Mouse (Mus musculus): ENCODE measurements around the gene Dars2. TPM values are rescaled to one million over a fixed set of nuclear protein-coding genes. Genes with fewer than 3 reads are reported as not detected.

Gene Dars2
- polyA plus RNA-seq (2016; fragmentation: Nextera tagmentation; extraction: Ambion mirVana), result 35.7 and 37.5 TPM in 2 replicates

DNA sequence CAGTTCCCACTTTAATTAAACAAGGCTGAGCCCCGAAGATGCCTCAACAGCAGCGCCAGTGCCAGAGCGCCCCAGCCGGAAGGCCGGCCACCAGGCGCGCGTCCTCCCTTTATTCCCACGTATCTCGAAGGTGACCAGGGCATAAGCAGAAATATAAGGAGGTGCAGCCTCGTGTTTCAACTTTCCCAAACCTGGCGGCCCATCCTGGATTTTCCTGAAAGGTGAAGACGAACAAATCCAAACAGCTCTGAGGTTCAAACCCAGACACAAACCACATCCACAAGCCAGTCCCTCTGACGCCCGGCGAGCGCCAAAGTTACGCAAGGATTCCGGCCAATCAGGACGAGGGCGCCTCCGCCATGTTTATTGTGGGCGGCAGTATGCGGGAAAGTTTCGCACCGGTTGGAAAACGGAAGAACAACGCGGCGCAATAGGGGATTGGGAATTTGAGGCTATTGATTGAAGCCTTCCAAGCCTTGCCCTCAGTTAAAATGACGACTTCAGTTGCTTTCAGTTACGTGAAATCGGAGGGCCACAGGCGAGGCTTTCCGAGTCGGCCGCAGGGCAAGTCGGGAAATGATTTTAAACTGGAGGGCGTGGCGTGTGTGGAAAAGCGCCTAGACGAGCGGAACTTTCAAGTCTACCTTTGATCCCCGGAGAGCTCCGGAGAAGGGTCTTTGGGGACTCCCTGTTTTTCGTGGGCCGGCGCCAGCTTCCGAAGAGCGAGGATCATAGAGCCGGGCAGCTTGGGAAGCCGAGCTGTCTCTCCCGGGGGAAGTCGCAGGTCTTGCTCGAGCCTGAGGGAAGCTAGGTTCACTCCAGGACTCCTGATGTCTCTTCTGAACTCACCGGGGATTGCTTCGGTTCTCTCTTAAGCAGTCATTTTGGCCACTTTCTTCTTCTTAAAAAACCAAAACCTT lies at the start of gene Dars2, which contains the start of gene Cenpl:
Gene Dars2, minus strand, starts transcription at position 307 of the 920 bp plus-strand sequence.
Gene Cenpl, plus strand, starts transcription at position 362 of the 920 bp plus-strand sequence.
- WGBS, result under 1% methylated on average over 57 of the region's 57 CpGs
- peak; percentile 97 for ATAC-seq (ENCODE audit: insufficient number of reproducible peaks, insufficient read depth, low FRiP score, low TSS enrichment, low read depth)

DNA sequence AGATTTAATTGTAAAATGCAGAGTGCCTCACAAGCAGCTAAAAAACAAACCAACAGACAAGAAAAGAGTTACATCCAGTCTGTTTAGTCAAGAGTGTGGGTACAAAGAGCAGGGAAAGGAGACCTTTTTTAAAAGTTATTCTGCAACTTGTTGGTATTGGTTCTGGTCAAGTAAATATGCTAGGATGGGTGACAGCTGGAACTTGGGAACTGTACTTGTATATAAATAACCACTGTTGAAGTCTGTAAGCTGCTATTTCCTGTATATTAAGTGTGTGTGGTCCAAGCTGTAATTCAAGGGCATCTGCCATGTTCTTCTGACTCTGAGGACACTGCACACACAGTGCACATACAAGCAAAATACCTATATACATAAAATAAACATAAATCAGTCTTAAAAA lies 44.1 kb upstream of the Dars2 start:
- ATAC-seq (ENCODE audit: insufficient number of reproducible peaks, insufficient read depth, low FRiP score, low TSS enrichment, low read depth), result no peak

More for the DNA sequence above, at the start of gene Dars2, which contains the start of gene Cenpl:
- peaks cover 7% of the 10 kb centered on the region; the same call in 1 of the 2 replicates for H3K36me3 ChIP-seq
- peak within 1 kb of the TSS; percentile 59 for H3K4me3 ChIP-seq (replicated peaks)
- H3K9ac ChIP-seq (replicated peaks), result peak within 1 kb of the TSS; percentile 70
- H3K4me2 ChIP-seq, result peak within 1 kb of the TSS; percentile 78
- H3K27me3 ChIP-seq, result no peaks in the 10 kb centered on the region
- no peaks in the 10 kb centered on the region for H3K9me3 ChIP-seq
- peaks cover 27% of the 10 kb centered on the region for H3K4me1 ChIP-seq (replicated peaks)
- H3K27ac ChIP-seq, result peak within 1 kb of the TSS; percentile 64

GRCm38 (mm10) chr1:161109216-161109615 lies 38.8 kb upstream of the Dars2 start:
- no peak overlapping the region for H3K4me3 ChIP-seq (replicated peaks)
- no peak for ATAC-seq (ENCODE audit: insufficient number of reproducible peaks, insufficient read depth, low FRiP score, low TSS enrichment, low read depth)
- 93% methylated on average over 8 of the region's 8 CpGs for WGBS
- H3K36me3 ChIP-seq, result peaks cover 40% of the 10 kb centered on the region
- H3K4me1 ChIP-seq (replicated peaks), result no peaks in the 10 kb centered on the region
- H3K9me3 ChIP-seq, result no peaks in the 10 kb centered on the region
- no peak overlapping the region for H3K27ac ChIP-seq
- H3K27me3 ChIP-seq, result no peaks in the 10 kb centered on the region
- H3K4me2 ChIP-seq, result no peak overlapping the region
- no peak overlapping the region for H3K9ac ChIP-seq (replicated peaks)

More for the DNA sequence above, 44.1 kb upstream of the Dars2 start:
- Histone ChIP-seq H3K27ac (no peak overlapping the region), H3K27me3 (no peaks in the 10 kb centered on the region), H3K36me3 (peaks cover 3% of the 10 kb centered on the region), H3K4me2 (no peak overlapping the region), H3K4me1 (replicated peaks) (no peaks in the 10 kb centered on the region), H3K9ac (replicated peaks) (no peak overlapping the region), H3K9me3 (no peaks in the 10 kb centered on the region), H3K4me3 (replicated peaks) (no peak overlapping the region)

DNA sequence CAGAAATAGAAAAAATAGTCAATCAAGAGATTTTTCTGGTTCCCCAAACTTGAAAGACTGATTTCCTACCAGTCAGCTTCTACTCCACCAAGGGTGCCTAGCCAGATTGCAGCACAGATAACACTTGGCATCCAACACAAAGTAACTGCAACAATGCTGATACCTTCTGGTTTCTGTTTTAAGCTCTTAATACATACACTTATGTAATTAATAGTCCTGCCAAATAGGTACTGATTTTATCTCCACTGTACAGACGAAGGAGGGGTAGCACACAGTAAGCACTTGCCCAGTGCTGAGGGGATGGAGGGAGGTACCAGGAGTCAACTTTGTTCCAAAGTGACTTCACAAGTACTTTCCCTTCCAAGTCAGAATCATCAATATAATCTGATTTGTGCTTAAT lies 33.4 kb upstream of the Dars2 start:
- no peak overlapping the region for H3K27ac ChIP-seq
- no peak for ATAC-seq (ENCODE audit: insufficient number of reproducible peaks, insufficient read depth, low FRiP score, low TSS enrichment, low read depth)
- no peaks in the 10 kb centered on the region for H3K4me1 ChIP-seq (replicated peaks)
- WGBS, result 89% methylated on average over 1 of the region's 1 CpGs
- no peaks in the 10 kb centered on the region for H3K9me3 ChIP-seq
- H3K9ac ChIP-seq (replicated peaks), result no peak overlapping the region
- no peaks in the 10 kb centered on the region for H3K27me3 ChIP-seq
- H3K4me2 ChIP-seq, result no peak overlapping the region
- H3K36me3 ChIP-seq, result peaks cover 61% of the 10 kb centered on the region
- no peak overlapping the region for H3K4me3 ChIP-seq (replicated peaks)

- Histone ChIP-seq H3K9ac (replicated peaks) (no peak overlapping the region), H3K27ac (no peak overlapping the region), H3K4me1 (replicated peaks) (no peaks in the 10 kb centered on the region), H3K4me3 (replicated peaks) (no peak overlapping the region), H3K27me3 (no peaks in the 10 kb centered on the region), H3K9me3 (no peaks in the 10 kb centered on the region), H3K36me3 (peaks cover 64% of the 10 kb centered on the region), H3K4me2 (no peak overlapping the region)
- ATAC-seq (ENCODE audit: insufficient number of reproducible peaks, insufficient read depth, low FRiP score, low TSS enrichment, low read depth), result no peak
- 90% methylated on average over 4 of the region's 4 CpGs for WGBS
These were observed 29.4 kb upstream of the Dars2 start for GRCm38 (mm10) chr1:161099721-161100405.

GRCm38 (mm10) chr1:161077243-161077642 lies 6.8 kb upstream of the Dars2 start:
- Histone ChIP-seq H3K4me2 (no peak overlapping the region), H3K4me1 (replicated peaks) (peaks cover 17% of the 10 kb centered on the region), H3K9ac (replicated peaks) (no peak overlapping the region), H3K27me3 (no peaks in the 10 kb centered on the region), H3K36me3 (peaks cover 47% of the 10 kb centered on the region), H3K4me3 (replicated peaks) (no peak overlapping the region), H3K9me3 (no peaks in the 10 kb centered on the region), H3K27ac (no peak overlapping the region)
- no peak for ATAC-seq (ENCODE audit: insufficient number of reproducible peaks, insufficient read depth, low FRiP score, low TSS enrichment, low read depth)
- 88% methylated on average over 3 of the region's 3 CpGs for WGBS

DNA sequence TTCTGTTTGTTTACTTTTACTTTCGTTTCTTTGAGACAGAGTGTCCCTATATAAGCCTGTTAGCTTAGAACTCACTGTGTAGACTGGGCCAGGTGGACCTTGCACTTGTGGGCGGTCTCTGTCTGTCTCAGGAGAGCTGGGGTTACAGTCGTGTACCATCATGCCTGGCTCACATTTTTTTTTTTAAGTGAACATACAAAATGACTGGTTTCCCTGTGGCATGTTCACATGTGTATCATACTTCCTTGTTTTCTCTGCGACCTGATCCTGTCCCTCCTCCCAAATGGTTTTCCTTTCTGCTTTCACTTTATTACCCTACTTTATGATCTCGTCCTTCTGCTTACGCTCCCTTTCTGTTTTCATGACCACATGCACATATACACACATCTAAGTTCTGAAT lies 5.8 kb upstream of the Dars2 start:
- WGBS, result 81% methylated on average over 6 of the region's 6 CpGs
- Histone ChIP-seq H3K4me2 (no peak overlapping the region), H3K27me3 (no peaks in the 10 kb centered on the region), H3K27ac (no peak overlapping the region), H3K4me3 (replicated peaks) (no peak overlapping the region), H3K4me1 (replicated peaks) (peaks cover 22% of the 10 kb centered on the region), H3K9ac (replicated peaks) (no peak overlapping the region), H3K9me3 (no peaks in the 10 kb centered on the region), H3K36me3 (peaks cover 41% of the 10 kb centered on the region)
- no peak for ATAC-seq (ENCODE audit: insufficient number of reproducible peaks, insufficient read depth, low FRiP score, low TSS enrichment, low read depth)

- H3K27me3 ChIP-seq, result no peaks in the 10 kb centered on the region
- no peaks in the 10 kb centered on the region for H3K9me3 ChIP-seq
- H3K4me2 ChIP-seq, result peak overlapping the region; percentile 71
- peaks cover 27% of the 10 kb centered on the region for H3K4me1 ChIP-seq (replicated peaks)
- H3K9ac ChIP-seq (replicated peaks), result peak overlapping the region; percentile 70
- no peak for ATAC-seq (ENCODE audit: insufficient number of reproducible peaks, insufficient read depth, low FRiP score, low TSS enrichment, low read depth)
- H3K4me3 ChIP-seq (replicated peaks), result peak overlapping the region; percentile 59
- peaks cover 13% of the 10 kb centered on the region; the same call in 1 of the 2 replicates for H3K36me3 ChIP-seq
- peak overlapping the region; percentile 64; the same call in 1 of the 2 replicates for H3K27ac ChIP-seq
- WGBS, result 0% methylated on average over 12 of the region's 12 CpGs
These were observed 788 bp upstream of the Dars2 start for GRCm38 (mm10) chr1:161071272-161071620.

GRCm38 (mm10) chr1:161063351-161063750 lies 7.1 kb downstream of the Dars2 start:
- 68% methylated on average over 1 of the region's 1 CpGs for WGBS
- Histone ChIP-seq H3K27me3 (no peaks in the 10 kb centered on the region), H3K9me3 (no peaks in the 10 kb centered on the region), H3K36me3 (peaks cover 18% of the 10 kb centered on the region), H3K4me2 (no peak overlapping the region), H3K4me3 (replicated peaks) (no peak overlapping the region), H3K27ac (no peak overlapping the region), H3K9ac (replicated peaks) (no peak overlapping the region), H3K4me1 (replicated peaks) (no peaks in the 10 kb centered on the region)
- peak; percentile 63; the same call in 1 of the 2 replicates for ATAC-seq (ENCODE audit: insufficient number of reproducible peaks, insufficient read depth, low FRiP score, low TSS enrichment, low read depth)

DNA sequence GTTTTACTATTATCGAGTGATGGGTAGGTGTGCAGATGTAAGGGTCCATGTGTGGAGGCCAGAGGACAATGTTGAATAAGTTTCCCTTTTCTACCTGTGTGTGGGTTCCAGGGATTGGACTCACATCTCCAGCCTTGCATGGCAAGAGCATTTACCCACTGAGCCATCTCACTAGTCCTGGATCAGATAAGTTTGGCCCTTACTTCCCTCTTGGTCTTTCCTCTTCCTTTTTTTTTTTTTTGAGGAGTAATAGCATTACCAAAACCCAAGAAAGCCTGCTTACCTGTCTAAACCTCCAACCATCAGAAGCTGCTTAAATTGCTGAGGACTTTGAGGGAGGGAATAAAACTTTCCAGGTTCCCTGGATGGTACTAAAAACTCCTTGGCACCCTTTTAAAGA lies 13.3 kb downstream of the Dars2 start:
- Histone ChIP-seq H3K27ac (no peak overlapping the region), H3K27me3 (no peaks in the 10 kb centered on the region), H3K9ac (replicated peaks) (no peak overlapping the region), H3K9me3 (no peaks in the 10 kb centered on the region), H3K4me1 (replicated peaks) (no peaks in the 10 kb centered on the region), H3K36me3 (peaks cover 52% of the 10 kb centered on the region), H3K4me3 (replicated peaks) (no peak overlapping the region), H3K4me2 (no peak overlapping the region)
- WGBS, result 93% methylated on average over 1 of the region's 1 CpGs
- ATAC-seq (ENCODE audit: insufficient number of reproducible peaks, insufficient read depth, low FRiP score, low TSS enrichment, low read depth), result no peak

GRCm38 (mm10) chr1:161046972-161047371 lies 23.5 kb downstream of the Dars2 start:
- WGBS, result 86% methylated on average over 3 of the region's 3 CpGs
- H3K36me3 ChIP-seq, result peaks cover 75% of the 10 kb centered on the region

More at GRCm38 (mm10) chr1:161046972-161047371, 23.5 kb downstream of the Dars2 start:
- Histone ChIP-seq H3K4me2 (no peak overlapping the region), H3K27me3 (no peaks in the 10 kb centered on the region), H3K4me3 (replicated peaks) (no peak overlapping the region), H3K9ac (replicated peaks) (no peak overlapping the region), H3K4me1 (replicated peaks) (no peaks in the 10 kb centered on the region), H3K27ac (no peak overlapping the region), H3K9me3 (no peaks in the 10 kb centered on the region)
- no peak for ATAC-seq (ENCODE audit: insufficient number of reproducible peaks, insufficient read depth, low FRiP score, low TSS enrichment, low read depth)

Measured in limb, embryonic 12.5 days (tissue).